Mouse (Mus musculus) hematopoietic stem cell, adult 5-6 weeks (primary cell): ENCODE measurements around the gene Spg11. TPM values are rescaled to one million over a fixed set of nuclear protein-coding genes. Genes with fewer than 3 reads are reported as not detected.

Experiments used
- ATAC-seq, 2 experiments: fragments of 125-278 bp in 1 of 2; replicated peaks in 1 of 2; 2 replicates each; pipeline ENCODE4 v1.8.0; 2016 to 2017; ENCODE audit warnings: inconsistent platforms in 2 of 2, mild to moderate bottlenecking in 2 of 2, moderate number of reproducible peaks in 2 of 2, low read depth in 1 of 2, moderate TSS enrichment in 1 of 2; ENCODE audit not compliant: low FRiP score in 2 of 2, poor library complexity in 2 of 2, severe bottlenecking in 2 of 2, insufficient read depth in 1 of 2, low TSS enrichment in 1 of 2
- total RNA-seq: library from RNA; stranded (forward); fragments of 172-1452, 232-1000 nt; gene quantifications from 2 replicates; pipeline ENCODE4 v1.2.3, GENCODE M21; 2017

Spg11 gene
- total RNA-seq, 1 experiment from 2014 or later = 13.6 TPM

GRCm38 (mm10) chr2:122148242-122148917, 30.2 kb upstream of the Spg11 start:
- ATAC-seq = peak; percentile 17 to 33; a peak in 3 of 4 replicates

GRCm38 (mm10) chr2:122147508-122148241, 29.5 kb upstream of the Spg11 start, which contains the start of gene B2m:
Gene B2m (plus strand): TSS chr2:122147686.
- peak; percentile 83 to 91 for ATAC-seq

- ATAC-seq = peak; percentile 13 to 22; a peak in 2 of 4 replicates
These were observed 28.5 kb upstream of the Spg11 start for GRCm38 (mm10) chr2:122146687-122147086.

GRCm38 (mm10) chr2:122145756-122146155, 27.6 kb upstream of the Spg11 start:
- no peak for ATAC-seq

- no peak for ATAC-seq
These were observed 24.9 kb upstream of the Spg11 start for GRCm38 (mm10) chr2:122143111-122143510.

DNA sequence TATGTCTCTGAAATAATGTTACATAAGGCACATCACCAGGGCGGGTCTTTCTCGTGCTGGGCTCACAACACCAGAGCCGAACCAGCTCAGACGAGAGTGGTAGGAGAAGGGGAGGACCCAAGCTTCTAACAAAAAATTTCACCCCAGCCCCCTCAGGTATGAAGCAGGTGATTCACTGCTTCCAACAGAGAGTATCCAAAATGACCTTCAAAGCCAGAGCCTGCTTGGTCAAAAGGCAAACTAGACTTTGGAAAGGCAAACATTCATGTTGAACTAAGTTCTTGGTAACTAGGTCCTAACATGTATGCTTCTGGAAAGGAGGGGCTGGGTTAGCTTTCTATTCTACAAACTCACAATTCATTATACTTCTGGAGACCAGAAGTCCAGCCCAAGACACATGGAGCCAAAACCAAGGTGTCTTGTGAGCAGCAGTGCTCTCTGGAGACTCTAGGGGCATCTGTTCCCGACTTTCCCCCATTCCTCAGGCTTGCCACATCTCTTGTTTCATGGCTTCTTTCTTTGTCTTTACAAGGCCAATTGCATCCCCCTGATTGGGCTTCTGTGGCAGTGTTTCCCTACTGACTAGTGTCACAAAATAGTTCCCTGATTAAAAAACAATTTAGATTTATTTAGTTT, 23.3 kb upstream of the Spg11 start:
- ATAC-seq = no peak

DNA sequence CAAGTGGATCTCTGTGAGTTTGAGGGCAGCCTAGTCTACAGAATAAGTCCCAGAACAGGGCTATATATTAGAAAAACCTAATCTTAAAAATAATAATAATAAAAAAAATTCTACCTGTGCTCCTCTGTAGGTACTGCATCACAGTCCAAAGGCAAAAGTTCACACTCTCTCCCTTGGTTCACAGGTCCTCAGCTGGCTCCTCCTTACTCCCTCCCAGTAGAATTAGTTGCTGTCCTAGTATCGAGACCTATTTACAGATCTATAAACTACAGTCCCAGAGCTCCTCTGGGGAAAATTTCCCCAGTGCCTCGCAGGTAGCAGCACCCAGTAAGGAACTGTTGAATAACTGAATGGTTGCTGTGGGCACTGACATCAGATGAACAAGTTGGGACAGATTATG, 22.6 kb upstream of the Spg11 start:
- ATAC-seq = no peak

- peak; percentile 56 to 64; a peak in 3 of 4 replicates for ATAC-seq
These were observed 19.8 kb upstream of the Spg11 start for GRCm38 (mm10) chr2:122137839-122138465.

GRCm38 (mm10) chr2:122132618-122133017, 14.4 kb upstream of the Spg11 start:
- no peak for ATAC-seq

DNA sequence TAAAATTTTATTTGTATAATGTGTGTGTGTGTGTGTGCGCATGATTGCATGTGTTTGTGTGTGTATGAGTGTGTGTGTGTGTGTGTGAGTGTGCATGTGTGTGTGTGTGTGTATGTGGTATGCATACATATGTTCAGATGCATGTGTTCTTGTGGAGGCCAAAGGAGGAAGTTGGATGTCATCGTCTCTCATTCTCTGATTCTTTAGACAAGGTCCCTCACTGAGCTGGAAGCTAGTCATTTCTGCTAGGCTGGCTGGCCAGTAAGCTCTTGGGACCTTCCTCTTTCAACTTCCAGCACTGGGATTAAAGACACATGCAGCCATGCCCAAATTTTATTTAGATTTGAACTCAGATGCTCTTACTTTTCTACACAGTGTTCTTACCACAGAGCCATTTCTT, 13.9 kb upstream of the Spg11 start:
- ATAC-seq = no peak; a peak in 1 of 4 replicates

- no peak for ATAC-seq
These were observed 9.4 kb upstream of the Spg11 start for GRCm38 (mm10) chr2:122127635-122128034.

DNA sequence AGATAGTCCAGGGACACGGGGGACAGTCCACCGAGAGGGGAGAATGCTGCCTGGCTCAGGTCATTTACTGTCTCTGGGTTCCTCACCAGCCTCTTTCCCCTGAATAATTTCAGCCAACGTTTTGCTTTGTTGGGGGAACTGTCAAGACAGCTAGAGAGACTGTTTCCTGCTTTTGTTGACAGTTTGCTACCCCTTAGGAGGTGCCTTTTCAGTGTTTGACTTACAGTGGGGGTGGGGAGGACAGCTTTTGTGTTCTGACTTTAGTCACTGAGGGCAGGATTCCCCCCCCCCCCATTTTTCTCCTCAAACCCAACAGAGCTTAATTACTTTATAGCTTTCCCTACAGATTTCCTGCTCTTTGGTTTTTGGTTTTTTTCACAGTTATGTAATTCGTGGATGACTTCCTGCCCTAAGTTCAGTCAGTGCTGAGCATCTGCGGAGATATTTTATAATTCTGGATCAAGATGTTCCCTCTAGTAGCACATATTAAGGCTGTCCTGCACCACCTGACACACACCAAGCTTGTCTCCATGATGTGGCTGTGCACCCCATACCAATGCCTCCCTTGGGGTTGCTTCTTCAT, 8.7 kb upstream of the Spg11 start:
- ATAC-seq = no peak; a peak in 1 of 4 replicates

- ATAC-seq = peak; percentile 38 to 55
These were observed 7.7 kb upstream of the Spg11 start for GRCm38 (mm10) chr2:122125680-122126572.

GRCm38 (mm10) chr2:122116888-122117287, 1.3 kb downstream of the Spg11 start:
- ATAC-seq = no peak

DNA sequence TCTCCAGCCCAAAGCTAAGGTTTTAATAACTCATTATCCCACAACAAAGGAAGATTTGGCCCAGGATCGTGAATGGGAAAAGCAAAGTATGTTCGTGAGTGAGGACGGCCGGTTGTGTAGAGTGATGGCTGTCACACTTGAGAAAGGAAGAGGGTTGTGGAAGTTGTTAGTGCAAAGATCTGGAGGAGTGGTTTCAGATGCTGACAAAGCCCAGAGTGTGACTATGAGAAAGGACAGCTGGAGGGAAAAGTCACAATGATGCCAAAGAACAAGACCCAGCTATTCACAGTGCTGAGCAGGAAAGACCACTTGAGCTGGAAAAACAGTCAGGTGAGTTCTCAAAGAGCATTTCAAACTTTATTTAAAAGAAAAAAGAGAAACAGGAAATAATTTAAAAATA, 8.5 kb downstream of the Spg11 start:
- ATAC-seq = no peak

GRCm38 (mm10) chr2:122108101-122108500, 10.1 kb downstream of the Spg11 start:
- no peak for ATAC-seq

GRCm38 (mm10) chr2:122102070-122102469, 16.1 kb downstream of the Spg11 start:
- peak; percentile 49 to 71; a peak in 1 of 4 replicates for ATAC-seq
